Mouse (Mus musculus): Measurements from ENCODE around the gene Grap. TPM values are rescaled to one million over a fixed set of nuclear protein-coding genes. Genes with fewer than 3 reads are reported as not detected.

Gene Grap
- polyA plus RNA-seq, 1 experiment, result 8.5 TPM

GRCm38 (mm10) chr11:61626509-61626908 lies 26.6 kb upstream of the Grap start:
- no peak for TF ChIP-seq GATA1 (IDR thresholded peaks at IDR 0.05; ENCODE audit: low read length)

- no peak for TF ChIP-seq GATA1 (IDR thresholded peaks at IDR 0.05; ENCODE audit: low read length)
Measured at GRCm38 (mm10) chr11:61629621-61630020, 23.4 kb upstream of the Grap start.

GRCm38 (mm10) chr11:61637413-61637812 lies 15.7 kb upstream of the Grap start:
- no peak for TF ChIP-seq GATA1 (IDR thresholded peaks at IDR 0.05; ENCODE audit: low read length)

- TF ChIP-seq GATA1 (IDR thresholded peaks at IDR 0.05; ENCODE audit: low read length), result no peak
Measured at GRCm38 (mm10) chr11:61637856-61638255, 15.2 kb upstream of the Grap start.

GRCm38 (mm10) chr11:61638764-61639536 lies 14.1 kb upstream of the Grap start:
- no peak for TF ChIP-seq GATA1 (IDR thresholded peaks at IDR 0.05; ENCODE audit: low read length)

- TF ChIP-seq GATA1 (IDR thresholded peaks at IDR 0.05; ENCODE audit: low read length), result no peak
Measured at GRCm38 (mm10) chr11:61639601-61640177, 13.4 kb upstream of the Grap start.

- no peak for TF ChIP-seq GATA1 (IDR thresholded peaks at IDR 0.05; ENCODE audit: low read length)
Measured at GRCm38 (mm10) chr11:61642106-61642505, 11.0 kb upstream of the Grap start.

GRCm38 (mm10) chr11:61643184-61643961 lies 9.7 kb upstream of the Grap start:
- TF ChIP-seq GATA1 (IDR thresholded peaks at IDR 0.05; ENCODE audit: low read length), result no peak

GRCm38 (mm10) chr11:61644576-61645326 lies 8.3 kb upstream of the Grap start:
- TF ChIP-seq GATA1 (IDR thresholded peaks at IDR 0.05; ENCODE audit: low read length), result no peak

GRCm38 (mm10) chr11:61645357-61645857 lies 7.7 kb upstream of the Grap start:
- no peak for TF ChIP-seq GATA1 (IDR thresholded peaks at IDR 0.05; ENCODE audit: low read length)

GRCm38 (mm10) chr11:61646499-61647039 lies 6.5 kb upstream of the Grap start:
- no peak for TF ChIP-seq GATA1 (IDR thresholded peaks at IDR 0.05; ENCODE audit: low read length)

- no peak for TF ChIP-seq GATA1 (IDR thresholded peaks at IDR 0.05; ENCODE audit: low read length)
Measured at GRCm38 (mm10) chr11:61647110-61647910, 5.8 kb upstream of the Grap start.

- no peak for TF ChIP-seq GATA1 (IDR thresholded peaks at IDR 0.05; ENCODE audit: low read length)
Measured at GRCm38 (mm10) chr11:61647956-61648748, 4.9 kb upstream of the Grap start.

- no peak for TF ChIP-seq GATA1 (IDR thresholded peaks at IDR 0.05; ENCODE audit: low read length)
Measured at GRCm38 (mm10) chr11:61648749-61649115, 4.3 kb upstream of the Grap start.

All from G1E-ER4 (cell line).